Mouse (Mus musculus): Measurements from ENCODE around the gene Cmss1.

Cmss1 gene

GRCm38 (mm10) chr16:57514371-57514770 lies 92.3 kb downstream of the Cmss1 start:
- no peak for DNase-seq (ENCODE audit: low read depth)

- DNase-seq (ENCODE audit: low read depth), result no peak
These were observed 93.1 kb downstream of the Cmss1 start for GRCm38 (mm10) chr16:57513562-57513961.

- no peak for DNase-seq (ENCODE audit: low read depth)
These were observed 97.6 kb downstream of the Cmss1 start for GRCm38 (mm10) chr16:57509099-57509498.

- no peak for DNase-seq (ENCODE audit: low read depth)
These were observed 98.3 kb downstream of the Cmss1 start for GRCm38 (mm10) chr16:57508351-57508750.

- no peak for DNase-seq (ENCODE audit: low read depth)
These were observed 100.5 kb downstream of the Cmss1 start for GRCm38 (mm10) chr16:57506133-57506532.

- no peak for DNase-seq (ENCODE audit: low read depth)
These were observed 101.9 kb downstream of the Cmss1 start for GRCm38 (mm10) chr16:57504728-57505127.

GRCm38 (mm10) chr16:57502761-57503160 lies 103.9 kb downstream of the Cmss1 start:
- DNase-seq (ENCODE audit: low read depth), result no peak

- DNase-seq (ENCODE audit: low read depth), result no peak
These were observed 104.4 kb downstream of the Cmss1 start for GRCm38 (mm10) chr16:57502230-57502629.

- peak; percentile 43 for DNase-seq (ENCODE audit: low read depth)
These were observed 105.8 kb downstream of the Cmss1 start for GRCm38 (mm10) chr16:57500851-57501250.

- DNase-seq (ENCODE audit: low read depth), result no peak
These were observed 110.1 kb downstream of the Cmss1 start for GRCm38 (mm10) chr16:57496437-57497173.

GRCm38 (mm10) chr16:57495476-57496203 lies 111.0 kb downstream of the Cmss1 start:
- peak; percentile 81 for DNase-seq (ENCODE audit: low read depth)

- DNase-seq (ENCODE audit: low read depth), result peak; percentile 40
These were observed 114.8 kb downstream of the Cmss1 start for GRCm38 (mm10) chr16:57491853-57492252.

GRCm38 (mm10) chr16:57490691-57491090 lies 116.0 kb downstream of the Cmss1 start:
- DNase-seq (ENCODE audit: low read depth), result no peak

GRCm38 (mm10) chr16:57488661-57489060 lies 118.0 kb downstream of the Cmss1 start:
- DNase-seq (ENCODE audit: low read depth), result no peak

GRCm38 (mm10) chr16:57486266-57486665 lies 120.4 kb downstream of the Cmss1 start:
- no peak for DNase-seq (ENCODE audit: low read depth)

- no peak for DNase-seq (ENCODE audit: low read depth)
These were observed 121.4 kb downstream of the Cmss1 start for GRCm38 (mm10) chr16:57485265-57485664.

GRCm38 (mm10) chr16:57484043-57484795 lies 122.4 kb downstream of the Cmss1 start:
- no peak for DNase-seq (ENCODE audit: low read depth)

GRCm38 (mm10) chr16:57483503-57483902 lies 123.2 kb downstream of the Cmss1 start:
- DNase-seq (ENCODE audit: low read depth), result no peak

- no peak for DNase-seq (ENCODE audit: low read depth)
These were observed 123.8 kb downstream of the Cmss1 start for GRCm38 (mm10) chr16:57482911-57483310.

GRCm38 (mm10) chr16:57482264-57482663 lies 124.4 kb downstream of the Cmss1 start:
- DNase-seq (ENCODE audit: low read depth), result no peak

- no peak for DNase-seq (ENCODE audit: low read depth)
These were observed 126.9 kb downstream of the Cmss1 start for GRCm38 (mm10) chr16:57479776-57480175.

- DNase-seq (ENCODE audit: low read depth), result no peak
These were observed 128.2 kb downstream of the Cmss1 start for GRCm38 (mm10) chr16:57478451-57478850.

Measured in induced T-regulatory cell, adult 2 months (primary cell).